Mouse (Mus musculus): ENCODE measurements at regions not wholly inside any gene's neighbourhood (a gene's known extent, or its start where the extent isn't known, plus 50 kb on each side); places are given as distances from the start of the nearest gene placed in this dataset.

GRCm38 (mm10) chr16:55378701-55379100, 80.9 kb upstream of the Zpld1 start:
- WGBS = 91% methylated on average over 3 of the region's 3 CpGs
- no peak for TF ChIP-seq POLR2A (IDR thresholded peaks at IDR 0.05; ENCODE audit: insufficient read depth, low read depth, low read length)
- no peak for TF ChIP-seq CTCF (IDR thresholded peaks at IDR 0.05; ENCODE audit: insufficient read depth, low read depth, low read length)
- no peak overlapping the region for H3K4me3 ChIP-seq (ENCODE audit: insufficient read depth, low read depth, low read length)

GRCm38 (mm10) chr16:55375922-55376321, 78.1 kb upstream of the Zpld1 start:
- TF ChIP-seq POLR2A (IDR thresholded peaks at IDR 0.05; ENCODE audit: insufficient read depth, low read depth, low read length) (no peak), CTCF (IDR thresholded peaks at IDR 0.05; ENCODE audit: insufficient read depth, low read depth, low read length) (no peak)
- WGBS = 95% methylated on average over 3 of the region's 3 CpGs
- Histone ChIP-seq H3K4me1 (ENCODE audit: control insufficient read depth, insufficient read depth, low read length) (no peaks in the 10 kb centered on the region), H3K27ac (ENCODE audit: insufficient read depth, low read depth, low read length) (no peak overlapping the region), H3K4me3 (ENCODE audit: insufficient read depth, low read depth, low read length) (no peak overlapping the region)

More at GRCm38 (mm10) chr16:55378701-55379100, 80.9 kb upstream of the Zpld1 start:
- H3K4me1 ChIP-seq (ENCODE audit: control insufficient read depth, insufficient read depth, low read length) = no peaks in the 10 kb centered on the region
- H3K27ac ChIP-seq (ENCODE audit: insufficient read depth, low read depth, low read length) = no peak overlapping the region

DNA sequence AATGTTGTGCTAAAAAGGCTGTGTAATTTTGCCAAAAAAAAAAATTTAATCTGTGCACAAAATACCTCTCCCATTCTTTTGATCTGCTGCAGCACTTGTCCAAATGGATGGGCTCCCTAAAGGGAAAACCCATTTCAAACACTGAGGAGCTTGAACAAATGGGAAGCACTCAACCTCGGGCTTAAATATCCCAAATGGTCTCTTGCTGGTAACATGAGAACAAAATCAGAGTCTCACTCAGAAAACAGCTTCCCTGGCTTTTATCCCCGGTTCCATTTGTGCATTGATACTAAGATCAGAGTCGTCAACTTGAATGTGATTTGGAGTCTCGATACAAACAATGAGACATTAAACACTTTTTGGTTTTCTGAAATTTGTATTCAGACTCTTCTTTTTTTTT, 59.9 kb upstream of the Zpld1 start:
- 38% methylated on average over 4 of the region's 4 CpGs for WGBS
- no peak overlapping the region for H3K27ac ChIP-seq (ENCODE audit: insufficient read depth, low read depth, low read length)
- no peak for TF ChIP-seq CTCF (IDR thresholded peaks at IDR 0.05; ENCODE audit: insufficient read depth, low read depth, low read length)
- no peak for TF ChIP-seq POLR2A (IDR thresholded peaks at IDR 0.05; ENCODE audit: insufficient read depth, low read depth, low read length)
- H3K4me3 ChIP-seq (ENCODE audit: insufficient read depth, low read depth, low read length) = no peak overlapping the region
- H3K4me1 ChIP-seq (ENCODE audit: control insufficient read depth, insufficient read depth, low read length) = no peaks in the 10 kb centered on the region

- H3K27ac ChIP-seq (ENCODE audit: insufficient read depth, low read depth, low read length) = no peak overlapping the region
- WGBS = 46% methylated on average over 3 of the region's 3 CpGs
- H3K4me3 ChIP-seq (ENCODE audit: insufficient read depth, low read depth, low read length) = no peak overlapping the region
- TF ChIP-seq CTCF (IDR thresholded peaks at IDR 0.05; ENCODE audit: insufficient read depth, low read depth, low read length) (no peak), POLR2A (IDR thresholded peaks at IDR 0.05; ENCODE audit: insufficient read depth, low read depth, low read length) (no peak)
- H3K4me1 ChIP-seq (ENCODE audit: control insufficient read depth, insufficient read depth, low read length) = no peaks in the 10 kb centered on the region
Measured at GRCm38 (mm10) chr16:55356097-55356496, 58.3 kb upstream of the Zpld1 start.

All from olfactory bulb, adult 2 months (tissue).